Mouse (Mus musculus): Measurements from ENCODE around the gene Il17d. TPM values are rescaled to one million over a fixed set of nuclear protein-coding genes. Genes with fewer than 3 reads are reported as not detected.

The Il17d gene
- total RNA-seq (2018; cell fraction: chromatin; rRNA removed): not detected
- total RNA-seq (2018; cell fraction: cytosol; rRNA removed): under 1 TPM in 1 of 26 experiments, not detected in 25; 0.14 TPM
- total RNA-seq (2018; cell fraction: nucleus; rRNA removed): not detected
- not detected in 3 replicates for polyA plus RNA-seq (2018)

- H3K79me2 ChIP-seq (ENCODE audit: inconsistent target): no peaks in the 10 kb centered on the region
- H3K4me3 ChIP-seq (ENCODE audit: inconsistent target): peak within 1 kb of the TSS; percentile 22; the same call in 1 of the 2 replicates
- H3K36me3 ChIP-seq (ENCODE audit: inconsistent target): no peaks in the 10 kb centered on the region
- WGBS (ENCODE audit: missing documents): 2% methylated on average over 69 of the region's 104 CpGs
- no peak within 1 kb of the TSS for H3K27ac ChIP-seq
Observed at GRCm38 (mm10) chr14:57524671-57525387, at the start of gene Il17d. TSS of gene Il17d (plus strand) at chr14:57524777.

DNA sequence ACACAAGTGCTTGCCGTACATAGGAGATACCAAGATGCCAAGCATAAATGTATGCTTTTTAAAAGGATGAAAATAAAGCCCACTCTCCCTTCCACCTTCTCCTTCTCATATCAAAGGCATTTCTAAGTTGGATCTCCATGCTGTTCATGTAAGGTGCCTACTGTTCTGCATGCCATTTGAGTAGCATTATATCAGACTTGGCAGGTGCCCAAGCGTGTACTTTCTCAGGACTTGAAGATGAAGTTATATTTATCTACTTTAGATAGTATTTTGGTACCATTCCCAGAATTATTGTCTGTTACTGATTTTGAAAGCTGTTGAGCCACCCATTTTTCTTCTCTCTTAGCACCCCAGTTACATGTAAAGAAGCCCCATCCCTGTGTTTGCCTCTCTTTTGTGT is 49.5 kb upstream of the Il17d start:
- Histone ChIP-seq H3K79me2 (ENCODE audit: inconsistent target) (no peaks in the 10 kb centered on the region), H3K27ac (no peak overlapping the region), H3K4me3 (ENCODE audit: inconsistent target) (no peak overlapping the region), H3K36me3 (ENCODE audit: inconsistent target) (no peaks in the 10 kb centered on the region)
- 100% methylated on average over 2 of the region's 2 CpGs for WGBS (ENCODE audit: missing documents)

- Histone ChIP-seq H3K4me3 (ENCODE audit: inconsistent target) (no peak overlapping the region), H3K36me3 (ENCODE audit: inconsistent target) (no peaks in the 10 kb centered on the region), H3K27ac (no peak overlapping the region), H3K79me2 (ENCODE audit: inconsistent target) (no peaks in the 10 kb centered on the region)
- WGBS (ENCODE audit: missing documents): 94% methylated on average over 2 of the region's 2 CpGs
Observed at GRCm38 (mm10) chr14:57482262-57482661, 42.3 kb upstream of the Il17d start.

- Histone ChIP-seq H3K36me3 (ENCODE audit: inconsistent target) (no peaks in the 10 kb centered on the region), H3K27ac (no peak overlapping the region), H3K79me2 (ENCODE audit: inconsistent target) (no peaks in the 10 kb centered on the region), H3K4me3 (ENCODE audit: inconsistent target) (no peak overlapping the region)
- WGBS (ENCODE audit: missing documents): 86% methylated on average over 6 of the region's 6 CpGs
Observed at GRCm38 (mm10) chr14:57484183-57484582, 40.4 kb upstream of the Il17d start.

DNA sequence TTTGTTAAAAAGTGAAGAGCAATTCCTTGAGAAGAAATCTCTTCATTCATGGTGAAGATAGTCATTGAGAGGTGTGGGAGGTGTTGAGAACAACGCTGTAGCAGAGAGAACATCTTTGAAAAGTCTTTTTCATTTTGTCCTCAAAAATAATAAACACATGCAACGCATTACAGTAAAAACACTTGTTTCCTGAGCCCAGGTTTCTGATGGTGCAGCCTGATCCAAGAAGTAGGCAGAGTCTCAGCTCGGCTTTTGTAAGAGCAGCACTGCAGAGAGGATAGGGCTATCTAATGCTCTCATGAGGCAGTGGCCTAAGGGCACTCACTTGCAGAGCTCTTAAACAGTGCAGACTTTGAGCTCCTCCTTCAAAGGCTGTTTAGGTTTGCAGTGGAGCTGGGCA is 34.9 kb upstream of the Il17d start:
- 97% methylated on average over 3 of the region's 3 CpGs for WGBS (ENCODE audit: missing documents)
- Histone ChIP-seq H3K27ac (no peak overlapping the region), H3K79me2 (ENCODE audit: inconsistent target) (no peaks in the 10 kb centered on the region), H3K36me3 (ENCODE audit: inconsistent target) (no peaks in the 10 kb centered on the region), H3K4me3 (ENCODE audit: inconsistent target) (no peak overlapping the region)

- WGBS (ENCODE audit: missing documents): 95% methylated on average over 2 of the region's 2 CpGs
- Histone ChIP-seq H3K27ac (no peak overlapping the region), H3K4me3 (ENCODE audit: inconsistent target) (no peak overlapping the region), H3K79me2 (ENCODE audit: inconsistent target) (no peaks in the 10 kb centered on the region), H3K36me3 (ENCODE audit: inconsistent target) (no peaks in the 10 kb centered on the region)
Observed at GRCm38 (mm10) chr14:57493840-57494239, 30.7 kb upstream of the Il17d start.

GRCm38 (mm10) chr14:57503729-57504128 is 20.8 kb upstream of the Il17d start:
- no peaks in the 10 kb centered on the region for H3K36me3 ChIP-seq (ENCODE audit: inconsistent target)
- H3K27ac ChIP-seq: no peak overlapping the region
- WGBS (ENCODE audit: missing documents): 89% methylated on average over 6 of the region's 6 CpGs
- H3K79me2 ChIP-seq (ENCODE audit: inconsistent target): no peaks in the 10 kb centered on the region
- no peak overlapping the region for H3K4me3 ChIP-seq (ENCODE audit: inconsistent target)

- Histone ChIP-seq H3K27ac (no peak overlapping the region), H3K4me3 (ENCODE audit: inconsistent target) (no peak overlapping the region), H3K36me3 (ENCODE audit: inconsistent target) (no peaks in the 10 kb centered on the region), H3K79me2 (ENCODE audit: inconsistent target) (no peaks in the 10 kb centered on the region)
- 91% methylated on average over 6 of the region's 6 CpGs for WGBS (ENCODE audit: missing documents)
Observed at GRCm38 (mm10) chr14:57509554-57509953, 15.0 kb upstream of the Il17d start.

GRCm38 (mm10) chr14:57515156-57515762 is 9.3 kb upstream of the Il17d start:
- H3K4me3 ChIP-seq (ENCODE audit: inconsistent target): no peak overlapping the region
- no peak overlapping the region for H3K27ac ChIP-seq
- no peaks in the 10 kb centered on the region for H3K79me2 ChIP-seq (ENCODE audit: inconsistent target)
- WGBS (ENCODE audit: missing documents): 94% methylated on average over 6 of the region's 6 CpGs
- no peaks in the 10 kb centered on the region for H3K36me3 ChIP-seq (ENCODE audit: inconsistent target)

DNA sequence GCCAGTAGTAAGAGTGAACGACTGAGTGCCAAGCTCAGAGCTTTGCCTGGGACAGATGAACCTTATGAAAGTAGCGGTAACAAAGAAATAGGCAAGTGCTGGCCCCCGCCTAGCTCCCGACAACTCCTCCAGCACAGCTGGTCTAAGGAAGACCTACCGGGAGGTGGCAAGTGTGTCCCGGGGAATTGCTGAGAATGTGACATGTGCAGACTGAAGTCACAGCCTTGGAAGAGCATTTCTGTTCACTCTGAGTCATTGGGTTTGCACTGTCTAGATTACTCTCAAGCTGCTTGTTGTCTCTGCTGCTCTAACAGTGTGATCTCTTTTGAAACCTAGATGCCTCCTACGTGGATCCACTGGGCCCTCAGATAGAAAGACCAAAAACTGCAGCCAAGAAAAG is 7.6 kb upstream of the Il17d start:
- Histone ChIP-seq H3K27ac (no peak overlapping the region), H3K4me3 (ENCODE audit: inconsistent target) (no peak overlapping the region), H3K36me3 (ENCODE audit: inconsistent target) (no peaks in the 10 kb centered on the region), H3K79me2 (ENCODE audit: inconsistent target) (no peaks in the 10 kb centered on the region)
- 95% methylated on average over 7 of the region's 7 CpGs for WGBS (ENCODE audit: missing documents)

DNA sequence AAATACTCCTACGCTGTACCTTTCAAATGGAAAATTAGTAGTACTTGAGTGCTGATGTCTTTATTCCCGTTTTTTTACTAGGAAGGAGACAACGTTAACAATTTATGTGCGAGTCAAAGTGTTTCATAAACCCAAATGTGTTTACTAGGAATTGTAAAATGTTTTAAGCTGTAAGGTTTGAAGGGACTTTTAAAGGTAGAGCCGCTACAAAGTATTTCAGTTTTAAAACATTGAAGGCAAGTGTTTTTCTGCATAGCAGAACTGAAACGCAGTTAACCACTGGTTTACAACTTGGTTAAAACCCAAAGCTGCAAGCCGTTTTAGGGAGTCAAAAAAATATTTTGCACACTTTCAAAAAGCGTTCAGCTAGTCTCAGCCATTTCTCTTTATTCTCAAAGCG is 815 bp upstream of the Il17d start:
- WGBS (ENCODE audit: missing documents): 88% methylated on average over 9 of the region's 9 CpGs
- H3K36me3 ChIP-seq (ENCODE audit: inconsistent target): no peaks in the 10 kb centered on the region
- H3K27ac ChIP-seq: no peak overlapping the region
- no peaks in the 10 kb centered on the region for H3K79me2 ChIP-seq (ENCODE audit: inconsistent target)
- no peak overlapping the region for H3K4me3 ChIP-seq (ENCODE audit: inconsistent target)

- Histone ChIP-seq H3K27ac (no peak overlapping the region), H3K36me3 (ENCODE audit: inconsistent target) (no peaks in the 10 kb centered on the region), H3K4me3 (ENCODE audit: inconsistent target) (peak overlapping the region; percentile 22), H3K79me2 (ENCODE audit: inconsistent target) (no peaks in the 10 kb centered on the region)
- WGBS (ENCODE audit: missing documents): 1% methylated on average over 36 of the region's 60 CpGs
Observed at GRCm38 (mm10) chr14:57525388-57526049, 942 bp downstream of the Il17d start.

DNA sequence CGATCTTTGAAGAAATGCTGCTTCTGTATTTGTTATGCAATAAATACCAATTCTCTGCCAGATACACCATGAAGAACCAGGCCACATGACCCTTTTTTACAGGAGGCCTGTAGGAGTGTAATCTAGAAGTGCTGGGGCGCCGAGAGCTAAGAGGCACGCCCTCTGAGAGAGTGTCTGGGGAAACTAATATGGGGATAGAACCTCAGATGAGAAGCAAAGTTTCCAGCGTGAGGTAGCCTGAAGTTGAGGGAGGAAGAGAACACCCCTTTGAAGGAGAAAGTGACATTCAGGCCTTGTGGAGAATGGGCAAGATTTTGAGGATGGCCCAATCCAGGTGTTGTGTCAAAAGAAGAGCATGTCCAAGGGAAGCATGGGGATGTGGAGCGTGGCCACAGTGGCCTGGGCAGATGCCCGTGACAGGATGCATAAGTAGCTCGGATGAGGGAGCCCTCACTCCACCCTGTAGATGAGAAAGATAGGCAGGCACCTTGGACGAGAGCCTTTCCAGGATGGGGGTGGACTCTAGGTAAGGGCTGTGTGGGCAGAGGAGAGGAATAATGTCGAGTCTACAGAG is 1.6 kb downstream of the Il17d start:
- Histone ChIP-seq H3K79me2 (ENCODE audit: inconsistent target) (no peaks in the 10 kb centered on the region), H3K27ac (no peak overlapping the region), H3K4me3 (ENCODE audit: inconsistent target) (peak overlapping the region; percentile 22), H3K36me3 (ENCODE audit: inconsistent target) (no peaks in the 10 kb centered on the region)
- WGBS (ENCODE audit: missing documents): 57% methylated on average over 10 of the region's 10 CpGs

DNA sequence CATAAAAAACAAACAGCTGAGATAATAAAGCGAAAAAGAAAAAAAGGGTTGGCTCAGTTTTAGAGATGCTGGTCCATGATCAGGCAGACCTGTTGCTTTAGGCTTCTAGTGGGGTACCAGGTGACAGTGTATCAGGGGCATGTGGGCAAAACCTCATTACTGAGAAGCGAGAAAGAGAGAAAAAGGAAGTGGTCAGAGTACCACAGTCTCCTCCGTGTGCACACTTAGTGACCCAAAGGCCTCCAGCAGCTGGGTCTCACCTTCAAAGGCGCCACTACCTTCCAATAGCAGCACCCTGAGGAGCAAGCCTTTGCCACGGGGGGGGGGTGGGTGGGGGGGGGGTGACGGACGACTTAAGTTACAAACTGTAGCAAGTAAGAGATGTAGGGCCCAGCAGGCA is 2.5 kb downstream of the Il17d start:
- H3K4me3 ChIP-seq (ENCODE audit: inconsistent target): no peak overlapping the region
- no peaks in the 10 kb centered on the region for H3K36me3 ChIP-seq (ENCODE audit: inconsistent target)
- H3K79me2 ChIP-seq (ENCODE audit: inconsistent target): no peaks in the 10 kb centered on the region
- 32% methylated on average over 6 of the region's 7 CpGs for WGBS (ENCODE audit: missing documents)
- H3K27ac ChIP-seq: no peak overlapping the region

- Histone ChIP-seq H3K79me2 (ENCODE audit: inconsistent target) (no peaks in the 10 kb centered on the region), H3K36me3 (ENCODE audit: inconsistent target) (no peaks in the 10 kb centered on the region)
- WGBS (ENCODE audit: missing documents): 68% methylated on average over 2 of the region's 2 CpGs
Observed at GRCm38 (mm10) chr14:57527598-57527997, 3.0 kb downstream of the Il17d start.

More at GRCm38 (mm10) chr14:57527598-57527997, 3.0 kb downstream of the Il17d start:
- Histone ChIP-seq H3K27ac (no peak overlapping the region), H3K4me3 (ENCODE audit: inconsistent target) (no peak overlapping the region)

Data from macrophage (primary cell).